Mouse (Mus musculus): ENCODE measurements around the gene Mrps16. TPM values are rescaled to one million over a fixed set of nuclear protein-coding genes. Genes with fewer than 3 reads are reported as not detected.

Gene Mrps16
- polyA plus RNA-seq, 1 experiment from 2014 or later, result 60.5 TPM

DNA sequence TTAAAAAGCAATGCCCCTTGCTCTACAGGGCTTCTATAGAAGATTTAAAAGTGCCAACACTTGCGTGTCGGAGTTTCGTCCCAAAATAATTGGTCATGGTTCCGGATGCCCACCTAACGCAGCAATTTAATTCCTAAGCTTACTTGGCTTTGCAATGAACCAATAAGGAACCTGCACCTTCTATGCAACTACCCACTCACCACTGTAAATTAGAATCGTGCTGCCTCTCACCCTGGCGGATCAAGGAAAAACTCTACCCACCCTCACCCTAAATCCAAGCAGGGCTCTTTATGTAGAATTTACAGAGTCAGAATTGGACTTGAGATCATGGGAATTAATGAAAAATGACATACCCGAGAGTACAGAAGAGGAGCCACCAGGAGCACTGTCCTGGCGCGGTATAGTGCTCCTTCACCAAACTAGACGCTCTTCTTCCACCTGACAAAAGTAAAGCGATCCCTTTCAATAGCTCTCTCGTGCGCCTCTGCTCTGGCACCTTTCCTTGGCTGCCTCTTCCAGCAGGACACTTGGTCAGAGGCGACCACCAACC, 45.9 kb downstream of the Mrps16 start:
- ATAC-seq (replicated peaks), result peak; percentile 58
- Histone ChIP-seq H3K36me3 (replicated peaks) (peaks cover 4% of the 10 kb centered on the region; the same call in 1 of the 2 replicates), H3K4me3 (peak overlapping the region; percentile 97), H3K27ac (peak overlapping the region; percentile 96), H3K4me1 (peaks cover 35% of the 10 kb centered on the region), H3K27me3 (replicated peaks) (no peaks in the 10 kb centered on the region), H3K9me3 (no peaks in the 10 kb centered on the region), H3K9ac (peak overlapping the region; percentile 78), H3K4me2 (peak overlapping the region; percentile 81)
- 5% methylated on average over 15 of the region's 15 CpGs for WGBS

DNA sequence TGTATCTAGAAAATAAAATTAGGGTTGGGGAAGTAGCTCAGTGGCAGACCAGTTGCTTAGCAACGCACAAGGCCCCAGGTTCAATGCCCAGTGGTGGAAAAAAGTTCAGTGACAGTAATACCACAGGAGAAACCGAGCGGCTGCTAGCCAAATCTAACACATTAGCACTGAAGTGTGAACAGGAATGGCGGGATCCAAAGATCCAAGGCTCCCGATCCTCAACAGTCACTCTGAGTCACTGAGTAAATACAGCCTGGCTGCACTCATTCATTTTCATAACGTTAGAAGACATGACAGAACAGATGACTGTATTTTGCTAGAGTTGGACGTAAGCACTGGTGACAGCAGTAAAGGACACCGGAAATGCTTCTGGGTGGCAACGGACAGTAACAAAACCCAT, 47.5 kb downstream of the Mrps16 start:
- H3K36me3 ChIP-seq (replicated peaks), result no peaks in the 10 kb centered on the region; the same call in 1 of the 2 replicates
- H3K27ac ChIP-seq, result no peak overlapping the region
- H3K27me3 ChIP-seq (replicated peaks), result no peaks in the 10 kb centered on the region
- H3K4me1 ChIP-seq, result peaks cover 35% of the 10 kb centered on the region
- 90% methylated on average over 9 of the region's 9 CpGs for WGBS
- no peaks in the 10 kb centered on the region for H3K9me3 ChIP-seq
- ATAC-seq (replicated peaks), result no peak
- no peak overlapping the region for H3K4me2 ChIP-seq
- no peak overlapping the region for H3K9ac ChIP-seq
- H3K4me3 ChIP-seq, result no peak overlapping the region

DNA sequence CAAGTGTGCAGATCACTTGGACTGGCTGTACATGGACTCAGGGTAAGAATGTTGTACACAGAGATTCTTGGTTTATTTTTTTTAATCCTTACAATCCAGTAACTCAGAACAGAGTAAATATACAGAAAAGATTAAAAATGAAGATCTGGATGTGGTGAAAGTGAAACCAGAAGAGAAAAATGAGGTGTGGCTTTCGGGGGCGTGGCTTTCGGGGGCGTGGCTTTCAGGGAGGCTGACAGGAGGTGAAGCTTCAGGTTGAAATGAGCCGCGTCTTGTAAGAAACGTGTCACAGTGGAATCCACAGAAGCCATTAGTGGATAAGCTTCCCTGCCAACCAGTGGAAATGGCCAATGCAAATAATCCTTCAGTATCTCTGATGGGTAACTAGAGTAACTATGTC, 52.6 kb downstream of the Mrps16 start:
- H3K4me3 ChIP-seq, result no peak overlapping the region
- H3K4me2 ChIP-seq, result no peak overlapping the region
- no peaks in the 10 kb centered on the region for H3K27me3 ChIP-seq (replicated peaks)
- peaks cover 9% of the 10 kb centered on the region for H3K4me1 ChIP-seq
- WGBS, result 84% methylated on average over 7 of the region's 7 CpGs
- no peak overlapping the region for H3K9ac ChIP-seq
- no peaks in the 10 kb centered on the region for H3K9me3 ChIP-seq
- no peak for ATAC-seq (replicated peaks)
- peaks cover 15% of the 10 kb centered on the region; the same call in 1 of the 2 replicates for H3K36me3 ChIP-seq (replicated peaks)
- no peak overlapping the region for H3K27ac ChIP-seq

DNA sequence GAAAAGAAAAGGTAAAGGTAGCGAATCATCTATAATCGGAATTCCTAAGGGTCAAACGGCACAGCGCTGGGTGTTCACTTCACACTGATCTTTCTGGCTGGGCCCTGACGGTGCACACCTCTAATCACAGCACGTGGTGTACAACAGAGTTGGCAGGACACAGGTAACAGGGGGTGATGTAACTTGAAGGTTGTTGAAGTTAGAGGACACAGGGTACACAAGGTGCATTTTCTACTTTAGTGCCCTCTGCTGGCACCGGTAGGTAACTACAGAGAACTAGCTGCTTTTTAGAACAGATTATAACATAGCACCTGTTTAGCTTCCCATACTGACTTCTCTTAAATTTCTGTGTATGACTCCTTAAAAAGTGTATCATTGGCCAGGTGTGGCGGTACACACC, 53.3 kb downstream of the Mrps16 start:
- no peak for ATAC-seq (replicated peaks)
- H3K4me2 ChIP-seq, result no peak overlapping the region
- no peak overlapping the region for H3K27ac ChIP-seq
- H3K9me3 ChIP-seq, result no peaks in the 10 kb centered on the region
- no peak overlapping the region for H3K4me3 ChIP-seq
- peaks cover 1% of the 10 kb centered on the region; the same call in 1 of the 2 replicates for H3K4me1 ChIP-seq
- no peak overlapping the region for H3K9ac ChIP-seq
- H3K36me3 ChIP-seq (replicated peaks), result peaks cover 17% of the 10 kb centered on the region; the same call in 1 of the 2 replicates
- 85% methylated on average over 8 of the region's 8 CpGs for WGBS
- H3K27me3 ChIP-seq (replicated peaks), result no peaks in the 10 kb centered on the region

DNA sequence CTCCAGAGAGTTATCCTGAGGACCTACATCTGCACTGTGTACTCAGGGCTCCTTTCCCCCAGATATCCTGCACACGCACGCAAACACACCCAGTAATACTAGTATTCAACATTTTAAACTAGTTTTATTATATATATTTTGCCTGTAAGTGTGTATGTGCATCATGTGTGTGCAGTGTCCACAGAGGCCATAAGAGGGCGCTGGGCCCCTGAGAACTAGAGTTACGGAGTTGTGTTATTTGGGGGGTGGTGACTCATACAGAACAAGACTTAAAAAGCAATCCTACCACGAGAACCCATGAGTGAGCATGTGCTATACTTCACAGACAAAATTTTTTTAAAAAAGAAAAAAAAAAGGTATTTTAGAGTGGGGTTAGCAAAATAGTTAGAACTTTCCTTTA, 54.0 kb downstream of the Mrps16 start:
- no peaks in the 10 kb centered on the region for H3K9me3 ChIP-seq
- H3K9ac ChIP-seq, result no peak overlapping the region
- 97% methylated on average over 5 of the region's 5 CpGs for WGBS
- H3K4me3 ChIP-seq, result no peak overlapping the region
- H3K36me3 ChIP-seq (replicated peaks), result peaks cover 19% of the 10 kb centered on the region; the same call in 1 of the 2 replicates
- no peaks in the 10 kb centered on the region for H3K27me3 ChIP-seq (replicated peaks)
- no peak overlapping the region for H3K27ac ChIP-seq
- H3K4me1 ChIP-seq, result no peaks in the 10 kb centered on the region
- ATAC-seq (replicated peaks), result no peak
- H3K4me2 ChIP-seq, result no peak overlapping the region

Other genes with a start within 250 kb of the Mrps16 start
- gene Kcnk5, start 211.8 kb downstream of the Mrps16 start, polyA plus RNA-seq (2015; fragmentation: Nextera tagmentation; extraction: Ambion mirVana), result 1.1 and 1.3 TPM in 2 replicates
- gene Kcnk16, start 124.4 kb downstream of the Mrps16 start, polyA plus RNA-seq (2015; fragmentation: Nextera tagmentation; extraction: Ambion mirVana), result 0.17 TPM in 1 of 2 replicates, not detected in the other
- gene Nudt13, start 98.9 kb downstream of the Mrps16 start, polyA plus RNA-seq (2015; fragmentation: Nextera tagmentation; extraction: Ambion mirVana), result 16.7 and 18.5 TPM in 2 replicates
- gene Ecd, start 45.5 kb downstream of the Mrps16 start, polyA plus RNA-seq (2015; fragmentation: Nextera tagmentation; extraction: Ambion mirVana), result 49.2 and 54.3 TPM in 2 replicates
- gene Fam149b, start 45.5 kb downstream of the Mrps16 start, polyA plus RNA-seq (2015; fragmentation: Nextera tagmentation; extraction: Ambion mirVana), result 47.3 and 48.4 TPM in 2 replicates
- 130 and 134 TPM in 2 replicates for gene Dnajc9, start 4.7 kb downstream of the Mrps16 start, polyA plus RNA-seq (2015; fragmentation: Nextera tagmentation; extraction: Ambion mirVana)
- 0.72 and 1.7 TPM in 2 replicates for gene Cfap70, start 58.6 kb upstream of the Mrps16 start, polyA plus RNA-seq (2015; fragmentation: Nextera tagmentation; extraction: Ambion mirVana)
- gene Anxa7, start 86.5 kb upstream of the Mrps16 start, polyA plus RNA-seq (2015; fragmentation: Nextera tagmentation; extraction: Ambion mirVana), result 13.1 and 13.5 TPM in 2 replicates
- 0.39 and 0.40 TPM in 2 replicates for gene Mss51, start 103.3 kb upstream of the Mrps16 start, polyA plus RNA-seq (2015; fragmentation: Nextera tagmentation; extraction: Ambion mirVana)
- gene Ppp3cb, start 152.9 kb upstream of the Mrps16 start, polyA plus RNA-seq (2015; fragmentation: Nextera tagmentation; extraction: Ambion mirVana), result 89.3 and 95.9 TPM in 2 replicates
- gene Usp54, start 247.4 kb upstream of the Mrps16 start, polyA plus RNA-seq (2015; fragmentation: Nextera tagmentation; extraction: Ambion mirVana), result 13.4 and 14.5 TPM in 2 replicates